Mouse (Mus musculus) limb, embryonic 10.5 days (tissue): ENCODE data around the gene Tet1. TPM values are rescaled to one million over a fixed set of nuclear protein-coding genes. Genes with fewer than 3 reads are reported as not detected.
A peak's percentile ranks its signal among the peaks of the same experiment; 100 is the strongest.
"Not testable (repeated sequence)": the region's sequence is repeated elsewhere in the genome, so short reads cannot be mapped to it uniquely, and the experiment has no call there.

Source experiments
- DNase-seq: peaks from one replicate; pipeline ENCODE4 v3.0.0-alpha.2; 2017; ENCODE audit warnings: low spot score
- H3K27ac ChIP-seq: fragments of 300-500 bp; sonication (generic); 2 replicates; pipeline ENCODE4 v1.5.1; 2016; ENCODE audit warnings: mild to moderate bottlenecking
- H3K27me3 ChIP-seq: fragments of 300-500 bp; sonication (generic); 2 replicates; pipeline ENCODE4 v1.6.1; 2016; ENCODE audit warnings: low read depth, mild to moderate bottlenecking; ENCODE audit not compliant: poor library complexity, severe bottlenecking
- H3K36me3 ChIP-seq: fragments of 300-500 bp; sonication (generic); 2 replicates; pipeline ENCODE4 v1.6.1; 2016; ENCODE audit warnings: mild to moderate bottlenecking, moderate library complexity
- H3K4me1 ChIP-seq: fragments of 300-500 bp; sonication (generic); 2 replicates; pipeline ENCODE4 v1.6.1; 2016
- H3K4me3 ChIP-seq: fragments of 300-500 bp; sonication (generic); 2 replicates; pipeline ENCODE4 v1.5.1; 2016; ENCODE audit warnings: mild to moderate bottlenecking, moderate library complexity
- H3K9me3 ChIP-seq: fragments of 300-500 bp; sonication (generic); replicated peaks from 2 replicates; pipeline ENCODE4 v1.6.1; 2016; ENCODE audit warnings: mild to moderate bottlenecking
- WGBS: fragments of 180-500 bp; shearing (Covaris S2); methylation state at CpG from one replicate; pipeline ENCODE4 v1.1.7; 2016; 5-methylcytosine and 5-hydroxymethylcytosine counted together
- polyA plus RNA-seq: library from polyadenylated mRNA; unstranded; fragments of >200 nt; fragmentation: Nextera tagmentation; extraction: Ambion mirVana; gene quantifications from 2 replicates; pipeline ENCODE4 v1.2.1, GENCODE M21; 2016

Tet1 gene
- 26.5 and 30.6 TPM in 2 replicates for polyA plus RNA-seq

DNA sequence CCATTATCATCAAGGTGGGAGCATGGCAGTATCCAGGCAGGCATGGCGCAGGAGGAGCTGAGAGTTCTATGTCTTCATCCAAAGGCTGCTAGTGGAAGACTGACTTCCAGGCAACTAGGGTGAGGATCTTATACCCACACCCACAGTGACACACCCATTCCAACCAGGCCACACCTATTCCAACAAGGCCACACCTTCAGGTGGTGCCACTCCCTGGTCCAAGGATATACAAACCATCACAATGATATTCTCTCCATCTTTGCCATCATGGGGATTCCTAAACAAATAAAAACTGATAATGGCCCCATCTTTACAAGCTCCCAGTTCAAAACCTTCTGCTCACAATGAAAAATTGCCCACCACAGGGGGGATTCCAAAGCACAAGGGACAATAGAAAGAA, at the start of gene Tet1:
Gene Tet1, minus strand, starts transcription at position 101 of the 400 bp plus-strand sequence.
- H3K27ac ChIP-seq, DNase-seq, H3K9me3 ChIP-seq, H3K4me1 ChIP-seq, H3K4me3 ChIP-seq, H3K27me3 ChIP-seq, H3K36me3 ChIP-seq: not testable (repeated sequence)
- no CpG with 5 or more reads among the region's 1 CpGs for WGBS

- H3K36me3 ChIP-seq, result peaks cover 58% of the 10 kb centered on the region
- WGBS, result 94% methylated on average over 7 of the region's 7 CpGs
- no peaks in the 10 kb centered on the region for H3K27me3 ChIP-seq
- no peak overlapping the region for H3K27ac ChIP-seq
- DNase-seq, result no peak
- no peaks in the 10 kb centered on the region for H3K9me3 ChIP-seq
- 0 out of 2 replicates have a peak overlapping the region, but pooled peaks have one; percentile 80 for H3K4me3 ChIP-seq
- peaks cover 6% of the 10 kb centered on the region; the same call in 1 of the 2 replicates for H3K4me1 ChIP-seq
Measured at GRCm38 (mm10) chr10:62948551-62948950, 39.8 kb upstream of the Tet1 start.

DNA sequence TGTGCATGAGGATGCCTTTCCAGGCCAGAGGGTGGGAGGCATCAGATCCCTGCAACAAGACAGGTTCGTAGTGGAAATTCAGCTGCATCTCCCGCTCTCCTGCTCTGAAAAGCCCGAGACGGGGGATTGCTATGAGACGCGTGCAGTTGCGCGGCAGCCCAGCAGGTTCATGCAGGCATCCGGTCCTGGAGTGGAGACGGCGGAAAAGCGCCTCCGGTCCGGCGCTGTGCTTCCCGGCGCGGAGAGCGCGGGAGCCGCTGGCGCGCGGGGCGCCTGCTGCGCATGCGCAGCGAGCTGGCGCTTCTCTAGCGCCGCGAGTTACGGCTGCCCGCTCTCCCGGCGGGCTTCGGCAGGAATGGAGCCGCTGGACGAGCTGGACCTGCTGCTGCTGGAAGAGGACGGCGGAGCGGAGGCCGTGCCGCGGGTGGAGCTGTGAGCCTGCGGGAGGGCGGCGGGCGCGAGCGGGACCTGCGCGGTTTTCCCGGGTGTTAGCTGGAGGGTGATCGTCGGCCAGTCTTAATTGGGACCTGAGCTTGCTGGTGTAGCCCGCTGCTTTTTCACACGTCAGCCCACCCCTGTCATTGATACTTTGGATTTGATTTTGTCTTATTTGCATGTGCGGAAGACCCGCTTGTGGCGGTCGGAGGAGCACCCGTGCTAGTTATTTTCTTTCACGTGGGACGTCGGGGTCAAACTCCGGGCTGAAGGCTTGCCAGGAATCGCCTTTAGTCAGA, 38.1 kb upstream of the Tet1 start, which contains the start of gene Dna2:
Gene Dna2, plus strand, starts transcription at position 289 of the 734 bp plus-strand sequence.
- peak; percentile 86 for DNase-seq
- peak within 1 kb of the TSS; percentile 95 for H3K27ac ChIP-seq
- H3K4me1 ChIP-seq, result peaks cover 6% of the 10 kb centered on the region; the same call in 1 of the 2 replicates
- under 1% methylated on average over 68 of the region's 68 CpGs for WGBS
- H3K4me3 ChIP-seq, result peak within 1 kb of the TSS; percentile 80
- H3K27me3 ChIP-seq, result no peaks in the 10 kb centered on the region
- peaks cover 53% of the 10 kb centered on the region for H3K36me3 ChIP-seq
- H3K9me3 ChIP-seq, result no peaks in the 10 kb centered on the region

DNA sequence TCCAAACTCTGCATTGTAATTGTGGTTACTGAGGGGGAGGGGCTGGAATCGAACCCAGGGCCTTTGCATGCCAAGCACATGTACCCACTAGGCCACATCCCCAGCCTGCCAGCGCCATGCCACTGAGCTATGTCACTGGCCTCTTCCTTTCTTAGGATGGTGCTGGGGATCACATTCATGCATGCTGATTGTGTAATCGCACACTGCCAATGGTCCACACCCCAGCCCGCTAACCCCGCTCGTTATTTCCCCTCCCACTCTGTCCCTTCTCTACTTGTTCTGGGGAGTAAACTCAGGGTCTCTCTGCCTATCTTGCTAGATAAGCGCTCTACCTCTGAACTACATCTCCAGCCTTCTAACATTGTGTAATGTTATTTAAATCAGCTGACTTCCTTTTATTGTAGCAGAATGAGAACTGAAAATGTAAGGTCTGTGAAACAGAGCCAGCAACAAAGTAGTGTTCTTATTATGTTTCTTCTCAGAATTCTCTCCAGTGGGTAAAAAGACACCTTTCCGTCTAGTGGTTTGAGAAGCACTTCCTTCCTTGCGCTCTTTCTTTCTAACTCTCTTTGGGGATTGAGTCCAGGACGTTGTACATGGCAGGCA, 36.3 kb upstream of the Tet1 start:
- peaks cover 39% of the 10 kb centered on the region for H3K36me3 ChIP-seq
- H3K9me3 ChIP-seq, result no peaks in the 10 kb centered on the region
- no peak overlapping the region for H3K4me3 ChIP-seq
- WGBS, result 89% methylated on average over 10 of the region's 10 CpGs
- no peaks in the 10 kb centered on the region for H3K27me3 ChIP-seq
- DNase-seq, result no peak
- H3K4me1 ChIP-seq, result peaks cover 6% of the 10 kb centered on the region; the same call in 1 of the 2 replicates
- H3K27ac ChIP-seq, result no peak overlapping the region

- no peaks in the 10 kb centered on the region for H3K27me3 ChIP-seq
- no peak overlapping the region for H3K4me3 ChIP-seq
- DNase-seq, result no peak
- no peak overlapping the region for H3K27ac ChIP-seq
- H3K4me1 ChIP-seq, result no peaks in the 10 kb centered on the region
- no peaks in the 10 kb centered on the region for H3K9me3 ChIP-seq
- 95% methylated on average over 1 of the region's 1 CpGs for WGBS
- peaks cover 61% of the 10 kb centered on the region for H3K36me3 ChIP-seq
Measured at GRCm38 (mm10) chr10:62932381-62932780, 23.6 kb upstream of the Tet1 start.

DNA sequence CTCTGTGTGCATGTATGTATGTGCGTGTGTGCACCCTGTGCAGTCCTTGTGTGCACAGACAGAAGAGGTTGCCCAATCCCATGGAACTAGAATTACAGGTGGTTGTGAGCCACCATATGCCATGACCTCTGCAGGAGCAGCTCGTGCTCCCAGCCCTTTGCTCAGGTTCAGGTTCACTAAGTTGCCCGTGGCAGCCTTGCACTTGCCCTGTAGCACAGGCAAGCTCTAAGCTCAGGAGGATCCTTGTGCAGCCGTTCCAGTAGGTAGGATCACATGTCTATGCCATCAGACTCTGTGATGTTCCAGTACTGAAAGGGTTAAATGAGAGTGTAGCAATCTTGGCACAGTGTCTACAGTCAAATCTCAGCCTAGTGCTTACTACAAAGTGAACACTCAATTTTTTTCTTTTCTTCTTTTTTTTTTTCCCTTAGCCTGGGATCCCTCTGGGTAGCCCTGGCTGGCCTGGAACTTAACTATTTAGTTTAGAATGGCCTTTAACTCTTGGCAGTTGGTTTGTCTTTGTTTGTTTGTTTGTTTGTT, 15.4 kb upstream of the Tet1 start:
- no peaks in the 10 kb centered on the region for H3K9me3 ChIP-seq
- no peak overlapping the region for H3K27ac ChIP-seq
- WGBS, result 91% methylated on average over 4 of the region's 4 CpGs
- no peaks in the 10 kb centered on the region for H3K27me3 ChIP-seq
- no peak overlapping the region for H3K4me3 ChIP-seq
- no peak for DNase-seq
- H3K36me3 ChIP-seq, result peaks cover 13% of the 10 kb centered on the region
- peaks cover 16% of the 10 kb centered on the region for H3K4me1 ChIP-seq

DNA sequence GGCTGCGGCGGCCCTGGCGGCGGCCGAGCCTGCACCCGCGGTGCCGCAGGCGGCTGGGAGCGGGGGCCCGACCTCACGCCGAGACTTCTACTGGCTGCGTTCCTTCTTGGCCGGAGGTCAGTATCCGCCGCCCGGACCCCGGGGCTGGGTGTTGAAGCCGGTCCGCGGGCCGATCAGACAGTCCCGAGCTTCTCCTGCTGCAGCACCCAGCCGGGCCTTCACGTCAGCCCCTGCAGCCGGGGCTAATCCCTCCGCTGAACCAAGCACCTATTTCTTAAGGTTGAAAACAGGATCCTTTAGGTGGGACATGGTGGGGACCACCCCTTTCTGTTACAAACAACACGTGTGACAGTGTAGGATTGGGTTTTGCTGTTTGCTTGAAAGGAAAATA, 12.0 kb upstream of the Tet1 start:
- H3K4me3 ChIP-seq, result peak overlapping the region; percentile 91
- no peak for DNase-seq
- H3K27ac ChIP-seq, result peak overlapping the region; percentile 88
- H3K36me3 ChIP-seq, result no peaks in the 10 kb centered on the region
- H3K9me3 ChIP-seq, result no peaks in the 10 kb centered on the region
- under 1% methylated on average over 29 of the region's 29 CpGs for WGBS
- H3K4me1 ChIP-seq, result peaks cover 16% of the 10 kb centered on the region
- no peaks in the 10 kb centered on the region for H3K27me3 ChIP-seq

DNA sequence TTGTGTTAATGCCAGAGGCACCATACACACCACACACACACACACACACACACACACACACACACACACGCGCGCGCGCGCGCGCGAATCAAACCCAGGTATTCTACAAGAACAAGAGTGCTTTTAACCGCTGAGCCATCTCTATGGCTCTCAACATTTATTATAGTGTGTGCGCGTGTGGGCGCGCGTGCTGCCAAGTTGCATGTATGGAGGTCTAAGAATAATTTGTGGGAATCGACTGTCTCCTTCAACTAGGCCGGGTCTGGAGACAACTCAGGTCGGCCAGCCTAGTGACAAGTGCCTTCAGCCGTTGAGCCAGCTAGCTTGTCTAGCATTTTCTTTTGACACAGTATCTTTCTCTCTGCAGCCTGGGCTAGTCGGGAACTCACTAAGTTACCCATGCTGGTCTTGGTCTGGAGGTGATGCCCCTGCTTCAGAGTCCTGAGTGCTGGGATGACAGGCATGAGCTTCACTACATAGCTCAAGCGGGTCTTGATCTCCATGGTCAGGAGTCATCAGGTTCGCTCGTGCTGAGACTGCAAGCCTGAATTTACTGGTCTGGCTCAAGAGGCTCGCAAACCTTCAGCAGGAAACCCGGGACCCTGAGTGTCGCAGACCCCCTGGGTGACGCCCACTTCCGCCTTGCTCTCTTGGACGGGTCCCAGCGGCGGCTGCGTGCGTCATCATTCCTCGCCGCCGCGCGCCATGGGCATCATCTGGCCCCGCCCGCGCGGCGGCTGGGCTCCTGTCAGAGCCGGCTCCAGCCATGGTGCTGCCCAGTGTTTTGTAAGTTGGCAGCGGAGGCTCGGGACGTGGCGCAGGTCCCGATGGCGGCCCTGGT, 11.3 kb upstream of the Tet1 start, which contains the start of gene Slc25a16:
Gene Slc25a16, plus strand, starts transcription at position 709 of the 841 bp plus-strand sequence.
- Histone ChIP-seq H3K4me3 (peak within 1 kb of the TSS; percentile 91), H3K4me1 (peaks cover 16% of the 10 kb centered on the region), H3K9me3 (no peaks in the 10 kb centered on the region), H3K27ac (peak within 1 kb of the TSS; percentile 88), H3K36me3 (no peaks in the 10 kb centered on the region), H3K27me3 (no peaks in the 10 kb centered on the region)
- 6% methylated on average over 50 of the region's 50 CpGs for WGBS
- peak; percentile 96 for DNase-seq

GRCm38 (mm10) chr10:62918985-62919384, 10.2 kb upstream of the Tet1 start:
- no peaks in the 10 kb centered on the region for H3K9me3 ChIP-seq
- DNase-seq, result no peak
- no peak overlapping the region for H3K27ac ChIP-seq
- 81% methylated on average over 3 of the region's 3 CpGs for WGBS
- H3K36me3 ChIP-seq, result no peaks in the 10 kb centered on the region
- peaks cover 16% of the 10 kb centered on the region for H3K4me1 ChIP-seq
- H3K4me3 ChIP-seq, result no peak overlapping the region
- H3K27me3 ChIP-seq, result no peaks in the 10 kb centered on the region

- no peaks in the 10 kb centered on the region for H3K36me3 ChIP-seq
- no peaks in the 10 kb centered on the region for H3K27me3 ChIP-seq
- 91% methylated on average over 2 of the region's 2 CpGs for WGBS
- DNase-seq, result no peak
- no peak overlapping the region for H3K27ac ChIP-seq
- no peaks in the 10 kb centered on the region for H3K4me1 ChIP-seq
- no peak overlapping the region for H3K4me3 ChIP-seq
- no peaks in the 10 kb centered on the region for H3K9me3 ChIP-seq
Measured at GRCm38 (mm10) chr10:62911120-62911519, 2.3 kb upstream of the Tet1 start.

DNA sequence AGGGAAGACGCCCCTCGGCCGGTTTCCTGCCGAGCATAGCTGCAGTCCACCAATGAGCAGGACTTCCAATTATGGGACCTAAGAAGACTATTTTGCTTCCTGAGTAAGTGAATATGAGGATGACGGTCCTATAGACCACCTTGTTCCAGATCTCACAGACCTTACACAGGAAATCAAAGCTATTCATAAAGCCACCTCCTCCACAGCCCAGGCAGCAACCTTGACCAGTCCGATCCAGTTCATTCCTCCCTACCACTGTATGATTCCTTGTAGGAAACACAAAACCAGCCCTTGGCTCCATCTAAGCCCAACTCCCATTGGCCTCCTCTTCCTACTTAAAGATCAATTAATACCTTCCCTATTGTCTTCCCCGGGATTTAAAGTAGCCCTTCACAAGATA, 2.5 kb downstream of the Tet1 start:
- DNase-seq, result no peak
- Histone ChIP-seq H3K27me3 (no peaks in the 10 kb centered on the region), H3K36me3 (no peaks in the 10 kb centered on the region), H3K9me3 (no peaks in the 10 kb centered on the region), H3K4me1 (no peaks in the 10 kb centered on the region), H3K4me3 (no peak overlapping the region), H3K27ac (no peak overlapping the region)
- WGBS, result 94% methylated on average over 7 of the region's 7 CpGs

DNA sequence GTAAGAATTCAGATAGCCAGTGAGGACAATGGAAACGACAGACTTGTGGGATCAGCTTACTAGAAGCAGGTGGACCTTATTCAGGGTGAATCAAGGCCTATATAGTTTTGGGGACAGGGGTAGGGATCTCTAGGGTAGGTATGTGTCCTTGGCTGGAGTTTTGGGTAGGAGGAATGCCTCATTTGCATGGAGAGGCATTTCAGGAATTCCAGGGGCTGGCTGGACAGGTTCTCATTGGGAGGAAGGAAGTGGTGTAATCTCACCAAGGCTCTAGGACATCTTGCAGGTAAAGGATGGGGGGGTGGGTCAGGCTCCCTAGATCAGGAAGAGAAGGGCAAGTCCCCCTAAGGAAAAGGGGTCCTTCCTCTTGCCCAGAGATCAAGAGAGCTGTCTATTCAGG, 6.0 kb downstream of the Tet1 start:
- no peak overlapping the region for H3K27ac ChIP-seq
- no peak for DNase-seq
- H3K4me3 ChIP-seq, result no peak overlapping the region
- 57% methylated on average over 1 of the region's 1 CpGs for WGBS
- H3K36me3 ChIP-seq, result no peaks in the 10 kb centered on the region
- no peaks in the 10 kb centered on the region for H3K4me1 ChIP-seq
- H3K9me3 ChIP-seq, result no peaks in the 10 kb centered on the region
- no peaks in the 10 kb centered on the region for H3K27me3 ChIP-seq
